Mouse (Mus musculus) hindbrain, postnatal 0 days (tissue): ENCODE measurements at regions not wholly inside any gene's neighbourhood (a gene's known extent, or its start where the extent isn't known, plus 50 kb on each side); places are given as distances from the start of the nearest gene placed in this dataset.

Source experiments
- ATAC-seq: fragments of 200-750 bp; cut with Nextera tagmentation; 2 replicates; pipeline ENCODE4 v1.8.0; 2017; ENCODE audit warnings: mild to moderate bottlenecking, moderate TSS enrichment, moderate library complexity
- DNase-seq: peaks from one replicate; pipeline ENCODE4 v3.0.0-alpha.2; 2015; ENCODE audit warnings: low spot score
- H3K27ac ChIP-seq: fragments of 300-500 bp; sonication (generic); 2 replicates; pipeline ENCODE4 v1.5.1; 2014; ENCODE audit warnings: mild to moderate bottlenecking
- H3K27me3 ChIP-seq: fragments of 300-500 bp; sonication (generic); 2 replicates; pipeline ENCODE4 v1.6.1; 2014; ENCODE audit warnings: low read length, mixed read lengths; ENCODE audit not compliant: insufficient read depth
- H3K36me3 ChIP-seq: fragments of 300-500 bp; sonication (generic); 2 replicates; pipeline ENCODE4 v1.6.1; 2014; ENCODE audit warnings: low read length, mixed read lengths; ENCODE audit not compliant: insufficient read depth
- H3K4me1 ChIP-seq: fragments of 300-500 bp; sonication (generic); 2 replicates; pipeline ENCODE4 v1.6.1; 2014; ENCODE audit warnings: antibody characterized with exemption, low read length, mixed read lengths; ENCODE audit not compliant: insufficient read depth
- H3K4me2 ChIP-seq: fragments of 300-500 bp; sonication (generic); 2 replicates; pipeline ENCODE4 v1.6.1; 2014; ENCODE audit warnings: low read depth, mild to moderate bottlenecking, low read length, moderate library complexity, mixed read lengths
- H3K4me3 ChIP-seq: fragments of 300-500 bp; sonication (generic); 2 replicates; pipeline ENCODE4 v1.5.1; 2014; ENCODE audit warnings: low read length
- H3K9ac ChIP-seq: fragments of 300-500 bp; sonication (generic); replicated peaks from 2 replicates; pipeline ENCODE4 v1.6.1; 2014; ENCODE audit warnings: mild to moderate bottlenecking, low read length, moderate library complexity, mixed read lengths
- H3K9me3 ChIP-seq: fragments of 300-500 bp; sonication (generic); 2 replicates; pipeline ENCODE4 v1.6.1; 2016; ENCODE audit warnings: low read length, mixed read lengths
- CTCF ChIP-seq: IDR thresholded peaks from 2 replicates; pipeline ENCODE4 v1.5.1; 2016; ENCODE audit warnings: antibody characterized with exemption, control low read depth, low read depth
- WGBS: fragments of 180-500 bp; shearing (Covaris S2); extraction: QIAGEN DNeasy Blood & Tissue Kit; methylation state at CpG from one replicate; pipeline ENCODE4 v1.1.7; 2014; 5-methylcytosine and 5-hydroxymethylcytosine counted together

- H3K4me3 ChIP-seq, result no peak overlapping the region
- H3K4me1 ChIP-seq, result no peaks in the 10 kb centered on the region
- no peak overlapping the region for H3K9ac ChIP-seq
- H3K4me2 ChIP-seq, result no peak overlapping the region
- H3K27ac ChIP-seq, result no peak overlapping the region
- ATAC-seq (no peak), DNase-seq (no peak)
- 83% methylated on average over 4 of the region's 4 CpGs for WGBS
- H3K9me3 ChIP-seq, result no peaks in the 10 kb centered on the region
- no peaks in the 10 kb centered on the region for H3K27me3 ChIP-seq
- TF ChIP-seq CTCF, result no peak
- H3K36me3 ChIP-seq, result no peaks in the 10 kb centered on the region
These were observed 369.0 kb upstream of the Npsr1 start for GRCm38 (mm10) chr9:23728816-23729215.

GRCm38 (mm10) chr9:23752478-23752877, 345.3 kb upstream of the Npsr1 start:
- no peak for TF ChIP-seq CTCF
- WGBS, result 85% methylated on average over 5 of the region's 5 CpGs
- no peaks in the 10 kb centered on the region for H3K27me3 ChIP-seq
- ATAC-seq (no peak), DNase-seq (no peak)
- H3K4me1 ChIP-seq, result no peaks in the 10 kb centered on the region
- H3K4me3 ChIP-seq, result no peak overlapping the region
- H3K36me3 ChIP-seq, result no peaks in the 10 kb centered on the region
- H3K9ac ChIP-seq, result no peak overlapping the region
- no peak overlapping the region for H3K4me2 ChIP-seq
- no peaks in the 10 kb centered on the region for H3K9me3 ChIP-seq
- no peak overlapping the region for H3K27ac ChIP-seq

- H3K9ac ChIP-seq, result no peak overlapping the region
- H3K27me3 ChIP-seq, result no peaks in the 10 kb centered on the region
- no peak overlapping the region for H3K27ac ChIP-seq
- no peaks in the 10 kb centered on the region for H3K4me1 ChIP-seq
- H3K9me3 ChIP-seq, result no peaks in the 10 kb centered on the region
- H3K4me3 ChIP-seq, result no peak overlapping the region
- TF ChIP-seq CTCF, result no peak
- no peaks in the 10 kb centered on the region for H3K36me3 ChIP-seq
- no peak overlapping the region for H3K4me2 ChIP-seq
- DNase-seq, result peak; percentile 1
- ATAC-seq, result no peak
- 34% methylated on average over 4 of the region's 4 CpGs for WGBS
These were observed 311.1 kb upstream of the Npsr1 start for GRCm38 (mm10) chr9:23786660-23787059.
